Mouse (Mus musculus) bone marrow macrophage, adult 2 months (primary cell): ENCODE measurements at regions not wholly inside any gene's neighbourhood (a gene's known extent, or its start where the extent isn't known, plus 50 kb on each side); places are given as distances from the start of the nearest gene placed in this dataset.

ENCODE experiments used
- CTCF ChIP-seq: IDR thresholded peaks from 2 replicates; pipeline ENCODE4 v1.5.1; 2012; ENCODE audit warnings: low read depth, mild to moderate bottlenecking, low read length, moderate library complexity
- POLR2A ChIP-seq: IDR thresholded peaks from 2 replicates; pipeline ENCODE4 v1.6.1; 2012; ENCODE audit warnings: mild to moderate bottlenecking, low read depth, low read length, borderline replicate concordance

- no peak for TF ChIP-seq POLR2A
- TF ChIP-seq CTCF = no peak
Measured at GRCm38 (mm10) chr15:59197455-59198391, 308.6 kb downstream of the Gm49356 start.
